Mouse (Mus musculus): ENCODE data around the gene Tst.

Gene Tst

DNA sequence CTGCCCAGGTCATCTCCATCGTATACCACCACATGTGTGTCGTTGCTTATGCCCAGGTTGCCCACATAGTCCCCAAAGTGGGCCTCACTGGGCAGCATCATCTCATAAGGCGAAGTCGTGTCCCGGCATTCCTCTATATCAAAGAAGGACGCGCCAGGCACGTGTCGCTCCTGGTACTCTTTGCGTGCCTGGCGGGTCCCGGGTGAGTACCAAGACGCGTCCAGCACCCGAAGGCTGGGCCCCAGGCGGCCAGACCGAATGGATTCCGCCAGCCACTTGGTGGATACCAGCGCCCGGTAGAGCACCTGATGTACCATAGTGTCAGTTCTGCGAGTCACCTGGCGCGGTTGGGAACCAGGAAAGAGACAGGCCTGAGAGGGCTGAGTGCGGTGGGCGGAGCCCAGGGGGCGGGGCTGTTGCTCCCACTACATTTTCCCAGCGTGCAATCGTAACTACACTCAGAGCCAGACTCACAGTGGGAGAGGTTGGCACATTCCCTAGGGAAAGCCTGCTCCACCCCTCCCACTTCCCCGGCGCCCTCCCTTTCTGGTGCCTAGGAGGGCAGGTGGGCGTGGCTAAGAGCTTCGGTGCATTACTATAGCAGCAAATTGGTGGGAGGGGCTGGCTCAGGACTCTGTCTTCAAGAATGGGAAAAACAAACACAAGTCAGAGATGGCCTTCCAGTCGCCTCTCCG is at the start of gene Tst:
Gene Tst (minus strand): TSS at position 391 of the 695 bp plus-strand sequence.
- peak; percentile 98 to 99 for DNase-seq

DNA sequence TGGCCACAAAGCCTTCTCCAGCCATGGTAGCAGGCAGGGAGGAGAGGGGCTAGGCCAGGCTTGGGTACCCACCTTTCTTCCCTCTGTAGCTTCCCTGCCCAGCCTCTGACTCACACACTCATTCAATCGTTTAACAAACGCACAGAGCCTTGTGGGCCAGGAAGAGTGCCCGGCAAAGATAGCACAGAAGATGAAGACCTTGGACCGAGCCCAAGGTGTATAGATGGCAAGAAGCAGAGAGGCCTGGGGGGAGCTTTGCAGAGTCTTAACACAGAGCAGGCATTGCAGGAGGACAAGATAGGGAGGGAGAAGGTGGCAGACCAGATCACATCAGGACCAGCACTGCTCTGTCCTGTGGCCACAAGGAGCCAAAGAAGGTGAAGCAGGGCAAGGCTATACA is 49.5 kb upstream of the Tst start:
- no peak for DNase-seq

DNA sequence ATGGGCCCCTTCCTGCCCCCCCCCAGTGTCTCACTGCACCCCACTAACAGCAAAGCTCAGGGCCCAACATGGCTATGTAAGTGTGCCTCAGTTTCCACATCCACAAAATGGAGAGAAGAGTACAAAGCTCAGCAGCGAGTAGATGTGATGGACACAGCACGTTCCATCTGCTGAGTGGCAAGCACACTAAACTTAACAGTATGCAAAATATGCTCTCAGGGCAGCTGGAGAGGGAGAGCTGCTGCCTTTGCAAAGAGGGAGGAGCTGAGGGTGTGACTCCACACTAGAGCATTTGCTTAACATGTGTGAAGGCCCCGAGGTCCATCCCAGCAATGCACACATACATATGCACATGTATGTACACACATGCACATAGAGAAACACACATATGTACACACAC is 47.2 kb upstream of the Tst start:
- no peak for DNase-seq

DNA sequence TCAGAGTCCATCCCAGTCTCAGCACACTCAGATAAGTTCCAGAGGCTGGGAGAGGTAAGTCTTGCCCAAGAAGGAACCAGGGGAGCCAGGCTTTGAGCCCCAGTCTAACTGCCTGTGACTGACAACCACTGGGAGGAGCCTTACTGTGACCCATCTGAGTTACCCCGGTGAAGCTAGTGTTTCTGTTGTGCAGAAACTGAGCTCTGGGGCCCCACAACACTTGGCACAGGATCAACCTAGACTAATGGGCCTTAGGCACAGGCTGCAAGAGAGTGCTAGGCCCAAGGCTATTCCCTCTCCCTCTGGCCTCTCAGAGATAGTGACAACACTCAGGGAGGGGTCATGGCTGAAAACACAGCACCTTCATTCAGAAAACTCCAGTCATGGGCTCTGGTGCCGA is 45.5 kb upstream of the Tst start:
- no peak for DNase-seq

- no peak for DNase-seq
These were observed 44.7 kb upstream of the Tst start for GRCm38 (mm10) chr15:78450419-78450768.

GRCm38 (mm10) chr15:78449694-78450418 is 44.1 kb upstream of the Tst start:
- peak; percentile 62 to 63 for DNase-seq

- peak; percentile 27 to 33 for DNase-seq
These were observed 43.4 kb upstream of the Tst start for GRCm38 (mm10) chr15:78449131-78449530.

GRCm38 (mm10) chr15:78447746-78448535 is 42.2 kb upstream of the Tst start:
- DNase-seq, result peak; percentile 89 to 95

GRCm38 (mm10) chr15:78447121-78447520 is 41.4 kb upstream of the Tst start:
- peak; percentile 34 to 40 for DNase-seq

GRCm38 (mm10) chr15:78443857-78444256 is 38.1 kb upstream of the Tst start:
- no peak for DNase-seq

DNA sequence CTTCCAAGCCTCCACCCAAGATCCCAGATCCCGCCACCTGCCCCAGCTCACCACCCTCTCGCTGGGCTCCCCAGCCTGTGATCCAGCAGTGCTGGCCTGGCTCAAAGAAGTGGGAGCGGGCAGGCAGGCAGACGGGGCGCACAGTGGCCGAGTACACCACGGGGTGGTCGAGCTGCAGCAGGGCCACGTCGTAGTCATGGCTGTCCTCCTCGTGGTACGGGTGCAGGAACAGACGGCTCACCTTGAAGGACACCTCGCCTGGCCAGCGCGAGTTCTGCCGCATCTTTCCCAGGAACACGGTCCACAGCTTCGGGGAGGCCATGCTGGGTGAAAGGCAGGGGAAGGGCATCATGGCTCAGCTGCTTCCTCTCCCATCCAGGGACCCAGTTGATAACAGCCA is 36.5 kb upstream of the Tst start:
- DNase-seq, result no peak

DNA sequence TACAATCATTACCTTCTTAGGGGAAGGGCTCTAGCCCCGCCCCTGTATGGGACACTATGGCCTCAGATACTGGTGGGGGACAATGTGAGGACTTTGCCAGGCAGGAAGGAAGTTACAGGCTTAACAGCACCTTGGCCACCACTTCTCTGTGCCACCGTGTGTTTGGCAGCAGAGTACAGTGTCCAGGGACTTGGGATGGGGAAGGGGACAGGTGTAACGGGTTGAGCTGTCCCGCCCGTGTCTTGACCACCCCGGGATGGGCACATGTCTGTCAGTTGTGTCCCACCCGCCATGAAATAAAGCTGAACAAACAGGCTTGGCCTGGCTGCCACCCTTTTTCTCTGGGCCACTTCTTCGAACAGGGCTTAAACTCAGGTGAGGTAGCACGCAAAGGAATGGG is 33.3 kb upstream of the Tst start:
- DNase-seq, result no peak

DNA sequence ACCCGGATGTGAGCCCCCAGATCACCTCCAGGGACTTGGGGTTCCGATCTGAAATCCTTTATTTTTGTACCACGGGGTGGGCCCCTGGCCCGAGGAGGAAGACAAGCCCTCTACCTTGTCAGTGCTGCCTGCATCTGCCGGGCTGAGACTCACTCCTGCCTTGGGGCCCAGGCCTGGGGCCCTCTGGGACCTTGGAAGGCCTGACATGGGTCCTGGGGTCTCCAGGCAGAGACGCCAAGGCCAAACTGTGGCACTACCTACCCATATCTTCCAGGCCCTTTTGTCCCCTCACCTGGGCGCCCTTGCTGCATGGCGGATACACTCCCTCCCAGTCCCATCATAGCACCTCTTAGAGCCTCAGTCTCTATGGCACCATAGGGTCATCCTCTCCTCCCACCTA is 32.8 kb upstream of the Tst start:
- no peak for DNase-seq

DNA sequence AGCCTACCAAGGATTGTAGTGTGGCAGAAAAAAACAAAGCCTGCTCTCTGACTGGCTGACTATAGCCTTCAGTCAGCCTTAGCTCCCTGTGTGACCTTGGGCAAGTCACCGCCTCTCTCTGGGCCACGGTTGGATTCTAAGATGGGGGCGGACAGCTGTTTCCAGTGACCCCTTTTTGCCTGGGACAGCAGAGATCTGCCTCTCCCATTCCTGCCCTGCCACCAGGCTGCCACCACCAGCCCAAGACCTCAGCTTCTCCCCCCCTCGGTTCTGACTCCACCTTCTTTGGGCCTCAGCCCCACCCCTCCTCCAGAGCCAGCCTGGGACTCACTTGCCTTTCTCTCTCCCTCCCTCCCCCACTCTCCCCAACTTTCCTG is 32.3 kb upstream of the Tst start:
- no peak for DNase-seq

GRCm38 (mm10) chr15:78437237-78438017 is 31.7 kb upstream of the Tst start:
- DNase-seq, result peak; percentile 37 to 45

DNA sequence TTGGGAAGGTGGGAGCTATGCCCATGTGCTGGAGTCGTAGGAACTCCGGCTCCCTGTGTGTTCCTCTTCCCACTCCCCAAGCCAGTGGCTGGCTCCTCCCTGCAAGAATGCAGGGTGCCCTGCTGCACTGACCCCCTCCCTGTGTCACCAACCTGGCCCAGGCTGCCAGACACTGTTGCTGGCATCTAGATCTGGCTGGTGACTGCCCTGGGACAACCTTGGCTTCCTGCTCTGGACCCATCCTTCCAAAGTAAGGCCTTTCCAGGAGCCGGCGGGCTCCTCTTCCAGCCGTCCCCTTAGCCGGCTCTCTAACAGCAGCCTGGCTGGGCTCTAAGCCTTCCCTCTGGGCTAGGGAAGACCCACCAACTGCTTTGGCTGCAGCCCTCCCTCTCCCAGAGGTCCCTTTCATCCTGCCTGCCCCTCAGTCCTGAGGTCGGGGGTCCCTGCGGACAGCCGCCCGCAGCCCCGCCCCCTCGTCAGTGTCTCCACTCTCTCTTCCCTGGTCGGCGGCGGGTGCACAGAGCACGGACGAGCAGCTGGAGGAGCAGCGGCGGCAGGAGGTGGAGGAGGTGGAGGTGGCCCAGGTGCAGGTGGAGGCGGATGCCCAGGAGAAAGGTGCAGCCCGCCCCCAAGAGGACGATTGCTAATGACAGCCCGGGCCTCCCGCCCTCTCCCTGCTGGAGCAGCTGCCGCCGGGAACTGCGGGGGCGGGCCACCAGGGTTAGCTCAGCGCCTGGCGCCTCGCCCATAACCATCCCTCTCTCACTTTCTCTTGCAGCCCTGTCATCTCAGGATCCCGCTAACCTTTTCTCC is 30.9 kb upstream of the Tst start:
- DNase-seq, result peak; percentile 82 to 88

DNA sequence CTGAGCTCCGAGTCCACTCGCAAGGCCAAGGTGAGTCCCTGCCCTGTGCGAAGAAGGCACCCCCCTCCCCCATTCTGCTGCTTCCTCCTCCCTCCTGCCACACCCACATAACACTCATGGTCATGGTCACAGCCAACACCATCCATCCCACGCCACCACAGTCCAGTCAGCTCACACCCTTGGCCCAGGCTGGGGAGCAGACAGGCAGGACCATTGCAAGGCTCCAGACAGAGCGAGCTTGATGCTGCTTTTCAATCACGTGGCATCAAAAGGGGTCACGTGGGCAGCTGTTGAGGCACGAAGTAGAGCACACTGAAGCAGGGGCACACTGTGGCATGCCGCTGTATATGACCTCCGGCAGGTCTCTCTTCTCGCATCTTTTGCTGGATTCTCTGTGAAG is 30.0 kb upstream of the Tst start:
- DNase-seq, result no peak

DNA sequence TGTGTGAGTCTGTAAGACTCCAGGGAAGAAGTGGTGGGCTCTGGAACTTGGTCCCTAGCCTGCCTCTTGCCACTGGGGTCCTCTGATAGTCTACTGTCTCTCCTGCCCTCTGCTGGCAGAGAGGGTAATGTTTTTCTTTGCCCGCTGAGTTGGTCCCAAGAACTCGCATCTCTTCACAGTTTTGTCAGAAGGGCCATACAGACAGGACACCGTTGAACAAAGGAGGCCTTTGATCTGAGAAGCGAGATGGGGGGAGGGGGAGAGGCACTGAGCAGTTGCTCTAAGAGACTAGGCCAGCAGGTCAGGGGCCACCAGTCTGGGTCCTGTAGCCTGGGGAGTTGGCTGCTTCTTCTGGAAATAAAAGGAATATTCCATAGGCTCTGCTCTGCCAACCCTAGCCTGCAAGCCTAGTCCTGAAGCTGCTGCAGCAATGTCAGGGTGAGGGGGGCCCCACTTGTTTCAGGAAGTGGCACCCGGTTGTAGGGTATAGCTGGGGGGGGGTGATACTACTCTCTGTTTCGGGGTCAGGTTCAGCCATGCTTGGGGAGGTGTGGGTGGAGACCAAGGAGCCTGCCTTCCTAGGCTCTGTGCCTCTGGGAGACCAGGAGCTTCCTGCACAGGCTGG is 29.3 kb upstream of the Tst start:
- DNase-seq, result no peak

DNA sequence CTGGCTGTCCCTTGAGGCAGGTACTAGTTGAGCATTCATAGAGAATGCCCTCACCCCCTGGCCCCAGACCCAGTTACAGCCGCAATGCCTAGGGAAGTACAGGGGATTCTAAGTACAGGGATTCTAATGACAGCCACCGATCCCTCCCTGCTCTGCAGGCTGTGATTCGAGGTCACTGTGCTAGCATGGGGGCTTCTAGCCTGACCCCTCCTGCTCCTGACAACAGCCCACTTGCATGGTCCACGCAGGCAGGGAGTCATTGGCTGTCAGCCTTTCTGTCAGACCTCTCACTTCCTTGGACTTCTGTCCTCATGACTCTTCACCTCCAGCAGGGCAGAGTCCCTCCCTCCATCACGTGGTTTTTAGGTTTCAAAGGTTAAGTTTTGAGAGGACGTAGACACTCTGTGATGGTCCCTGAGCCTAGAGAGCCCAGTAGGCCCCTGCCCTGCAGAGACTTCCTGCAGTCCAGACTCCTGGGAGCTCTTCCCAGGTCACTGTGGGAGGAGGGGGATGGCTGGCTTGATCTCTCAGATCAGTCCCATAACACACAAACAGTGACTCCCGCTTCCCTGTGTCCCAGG is 25.9 kb upstream of the Tst start:
- DNase-seq, result no peak

- DNase-seq, result no peak
These were observed 25.2 kb upstream of the Tst start for GRCm38 (mm10) chr15:78430874-78431273.
